Mouse (Mus musculus) fat pad, adult 2 months (tissue): ENCODE results near the gene Gpr160.
A peak's percentile ranks its signal among the peaks of the same experiment; 100 is the strongest.
"Not testable (repeated sequence)": the region's sequence is repeated elsewhere in the genome, so short reads cannot be mapped to it uniquely, and the experiment has no call there.

ENCODE experiments used
- DNase-seq: peaks from one replicate; pipeline ENCODE4 v3.0.0-alpha.2; 2011; ENCODE audit warnings: low read depth, low spot score; ENCODE audit errors: extremely low read depth

Gene Gpr160

GRCm38 (mm10) chr3:30855604-30856458 is at the start of gene Gpr160:
Gene Gpr160, plus strand, starts transcription at chr3:30855950.
- DNase-seq = no peak

DNA sequence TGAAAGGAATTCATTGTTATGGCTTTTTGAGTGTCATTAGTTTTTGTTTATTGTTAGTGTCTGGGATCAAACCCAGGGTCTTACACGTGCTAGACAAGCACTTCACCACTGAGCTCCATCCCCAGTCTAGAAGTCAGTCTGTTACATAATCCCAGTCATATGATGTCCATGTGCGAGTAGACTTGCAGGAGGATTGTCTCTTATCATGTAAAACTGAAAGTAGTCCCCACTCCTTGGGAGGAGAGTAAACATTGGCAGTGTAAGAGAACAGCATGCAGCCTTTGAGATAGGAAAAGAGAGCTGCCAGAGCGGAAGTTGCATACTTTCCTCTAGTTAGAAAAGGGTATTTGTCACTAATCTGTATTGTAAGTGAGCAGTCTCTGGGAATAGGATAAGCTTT is 42.9 kb upstream of the Gpr160 start:
- no peak for DNase-seq

DNA sequence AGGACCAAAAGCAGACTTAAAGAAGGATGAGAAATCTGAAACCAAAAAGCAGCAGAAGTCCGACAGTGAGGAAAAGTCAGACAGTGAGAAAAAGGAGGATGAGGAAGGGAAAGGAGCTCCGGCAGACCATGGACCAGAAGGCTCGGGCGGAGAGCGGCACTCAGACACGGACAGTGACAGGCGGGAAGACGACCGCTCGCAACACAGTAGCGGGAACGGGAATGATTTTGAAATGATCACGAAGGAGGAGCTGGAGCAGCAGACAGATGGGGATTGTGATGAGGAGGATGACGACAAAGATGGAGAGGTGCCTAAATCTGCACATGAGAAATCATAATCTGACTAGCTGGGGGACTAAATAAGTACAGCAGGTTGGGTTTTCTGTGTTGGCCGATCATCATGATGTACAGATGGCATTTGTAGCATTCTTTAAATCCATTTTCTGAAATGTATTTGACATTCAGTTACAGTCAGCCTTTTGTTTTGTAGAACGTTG is 37.1 kb upstream of the Gpr160 start:
- DNase-seq = no peak

DNA sequence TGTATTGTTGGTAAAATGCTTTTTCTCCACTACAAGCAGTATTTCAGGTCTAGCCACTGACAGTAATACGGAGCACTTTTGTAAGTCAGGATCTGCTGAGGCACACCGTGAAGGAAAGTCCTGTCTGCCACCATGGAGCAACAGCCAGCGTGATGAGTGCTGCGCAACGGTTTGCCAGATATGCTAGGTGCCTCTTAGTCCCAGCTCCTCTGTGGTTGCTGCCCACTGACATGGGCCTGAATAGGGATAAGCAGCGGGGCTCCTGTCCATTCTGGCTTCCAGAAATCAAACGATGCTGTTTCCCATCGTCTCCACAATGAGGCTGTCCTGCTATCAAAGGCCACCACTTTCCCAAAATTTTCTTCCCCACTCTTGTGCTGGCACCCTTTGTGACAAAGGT is 33.6 kb upstream of the Gpr160 start:
- no peak for DNase-seq

DNA sequence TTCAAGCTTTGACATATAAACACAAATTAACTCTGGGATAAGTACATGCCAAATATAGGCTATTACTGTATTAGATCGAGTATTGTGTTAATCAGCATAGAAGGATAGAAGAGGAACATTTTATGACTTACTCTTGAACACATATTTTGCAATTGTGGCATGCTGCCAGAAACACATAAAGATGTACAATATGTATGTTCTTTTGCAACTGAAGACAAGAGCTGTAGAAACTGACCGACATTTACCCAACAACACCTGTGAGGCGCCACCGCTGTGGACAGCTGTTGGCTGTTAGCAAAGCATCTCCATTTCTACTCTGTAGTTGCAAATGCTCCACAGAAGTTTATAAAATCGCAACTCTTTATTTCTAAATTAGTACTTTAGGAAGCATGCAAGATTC is 29.7 kb upstream of the Gpr160 start:
- no peak for DNase-seq

DNA sequence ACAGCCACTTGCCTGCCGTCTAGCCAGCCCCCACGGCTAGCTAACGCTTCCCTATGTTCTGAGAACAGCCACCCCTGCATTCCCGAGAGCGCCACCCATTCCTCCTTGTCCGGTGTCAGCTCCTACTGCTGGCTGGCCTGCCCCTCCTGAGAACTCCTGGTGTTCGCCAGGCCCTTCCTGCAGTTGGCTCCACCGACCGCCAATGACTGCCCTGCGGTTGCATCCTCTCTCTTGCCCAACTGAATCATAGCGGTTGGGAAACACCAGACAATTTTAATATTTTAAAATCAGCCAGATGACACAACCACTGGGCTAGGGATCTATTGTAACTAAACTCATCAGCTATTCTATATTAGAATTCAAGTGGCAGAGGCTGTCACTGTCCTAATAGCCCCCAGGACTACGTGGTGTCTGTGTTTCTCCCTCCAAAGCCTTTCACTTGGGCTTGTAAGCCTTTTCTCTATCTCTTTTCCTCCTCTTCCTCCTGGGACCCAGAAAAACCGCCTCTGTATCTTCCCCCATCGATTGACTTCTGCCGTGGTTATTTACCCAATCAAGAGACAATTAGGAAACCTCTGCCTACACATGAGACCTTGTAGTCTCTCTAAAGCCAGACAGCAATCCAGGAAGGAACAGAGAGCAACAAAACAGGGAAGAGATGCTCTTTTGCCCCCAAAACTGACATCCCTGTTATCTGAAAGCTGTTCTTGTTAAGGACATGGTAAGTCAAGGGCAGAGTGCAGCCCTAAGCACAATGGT is 23.7 kb upstream of the Gpr160 start:
- DNase-seq = no peak

DNA sequence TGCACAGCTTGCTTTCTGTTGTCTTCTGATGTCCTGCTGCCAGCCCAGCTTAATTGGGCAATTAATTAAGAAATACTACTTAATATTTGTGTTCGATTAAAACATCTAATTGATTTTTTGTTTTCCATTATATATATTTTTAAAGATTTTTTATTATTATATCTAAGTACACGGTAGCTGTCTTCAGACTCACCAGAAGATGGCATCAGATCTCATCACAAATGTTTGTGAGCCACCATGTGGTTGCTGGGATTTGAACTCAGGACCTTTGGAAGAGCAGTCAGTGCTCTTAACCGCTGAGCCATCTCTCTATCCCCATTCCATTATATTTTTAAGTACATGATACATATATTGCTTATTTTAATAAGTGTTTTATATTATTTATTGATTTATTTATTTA is 22.5 kb upstream of the Gpr160 start:
- no peak for DNase-seq

- DNase-seq = no peak
These were observed 10.0 kb upstream of the Gpr160 start for GRCm38 (mm10) chr3:30845755-30846154.

DNA sequence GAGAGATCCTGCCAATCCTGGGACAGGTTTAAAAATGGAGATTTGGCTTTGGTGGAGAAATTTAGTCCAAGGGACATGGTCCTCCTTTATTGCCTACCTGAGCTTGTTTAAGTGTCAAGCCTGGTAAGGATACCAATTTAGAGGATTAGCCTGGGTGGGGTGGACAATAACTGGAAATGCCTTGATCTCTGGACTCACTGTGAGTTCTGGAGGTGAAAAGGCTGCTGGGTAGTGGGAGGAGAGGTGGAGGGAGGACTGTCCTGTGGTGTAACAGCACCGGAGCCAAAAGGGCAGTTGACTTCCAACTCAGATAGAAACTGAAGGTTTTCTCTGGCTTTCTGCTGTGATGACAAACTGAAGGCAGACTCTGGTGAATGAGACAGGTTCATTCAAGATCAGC is 8.3 kb upstream of the Gpr160 start:
- no peak for DNase-seq

DNA sequence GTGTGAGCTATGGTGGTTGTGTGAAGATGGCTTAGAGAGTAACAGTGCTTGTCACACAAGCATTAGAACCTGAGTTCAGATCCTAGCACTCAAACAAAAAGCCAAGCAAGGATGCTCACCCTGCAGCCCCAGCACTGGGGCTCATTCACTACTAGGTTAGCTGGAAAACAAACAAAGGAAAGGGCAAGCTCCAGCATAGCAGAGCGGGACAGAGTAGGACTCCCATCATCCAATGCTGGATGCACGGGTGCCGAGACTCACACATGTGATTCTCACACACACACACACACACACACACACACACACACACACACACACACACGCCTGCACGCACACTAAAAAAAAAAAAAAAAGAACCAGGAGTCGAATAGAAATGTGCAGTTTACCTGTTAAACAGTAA is 4.3 kb upstream of the Gpr160 start:
- DNase-seq = no peak

DNA sequence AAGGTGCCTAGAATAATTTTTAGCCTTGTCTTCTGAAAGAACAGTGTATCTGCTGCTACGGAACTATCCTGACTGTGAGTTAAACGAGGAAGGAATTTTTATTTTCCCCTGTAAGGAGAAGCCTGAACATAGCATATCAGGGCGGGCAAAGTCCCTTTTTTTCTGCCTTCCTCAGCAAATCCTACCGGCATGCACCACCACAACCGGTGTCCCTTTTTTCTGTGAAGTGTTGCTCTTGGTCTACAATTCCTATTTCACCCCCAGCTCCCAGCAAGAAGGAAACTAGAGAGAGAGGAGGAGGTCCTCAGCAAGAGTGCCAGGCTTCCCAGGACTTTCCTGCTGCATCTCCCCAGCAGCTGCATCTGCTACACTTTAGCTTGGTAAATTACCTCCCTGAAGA is 2.2 kb upstream of the Gpr160 start:
- DNase-seq = no peak

GRCm38 (mm10) chr3:30859599-30859998 is 3.8 kb downstream of the Gpr160 start:
- not testable (repeated sequence) for DNase-seq

GRCm38 (mm10) chr3:30860705-30861104 is 5.0 kb downstream of the Gpr160 start:
- DNase-seq = peak; percentile 40

- DNase-seq = no peak
These were observed 8.1 kb downstream of the Gpr160 start for GRCm38 (mm10) chr3:30863712-30864435.

DNA sequence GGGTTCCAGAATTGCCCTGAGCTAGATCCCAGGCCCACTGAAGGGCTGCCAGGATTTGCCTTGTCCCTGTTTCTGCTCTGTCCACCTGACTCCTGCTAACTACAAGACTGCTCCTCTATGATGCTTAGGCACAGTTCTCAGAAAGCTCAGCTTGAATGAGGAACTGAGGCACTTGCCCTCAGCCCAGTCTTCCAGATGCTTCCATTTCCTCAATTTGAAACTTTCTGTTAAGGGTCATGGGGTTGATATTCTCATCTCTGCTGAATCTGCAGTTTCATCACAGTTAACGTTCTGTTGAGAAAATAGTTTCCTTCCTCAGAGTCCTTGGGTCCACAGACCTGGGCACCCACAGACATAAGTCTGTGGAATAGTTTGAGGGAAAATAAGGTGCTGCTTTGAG is 8.9 kb downstream of the Gpr160 start:
- no peak for DNase-seq

GRCm38 (mm10) chr3:30868176-30868575 is 12.4 kb downstream of the Gpr160 start:
- DNase-seq = no peak

DNA sequence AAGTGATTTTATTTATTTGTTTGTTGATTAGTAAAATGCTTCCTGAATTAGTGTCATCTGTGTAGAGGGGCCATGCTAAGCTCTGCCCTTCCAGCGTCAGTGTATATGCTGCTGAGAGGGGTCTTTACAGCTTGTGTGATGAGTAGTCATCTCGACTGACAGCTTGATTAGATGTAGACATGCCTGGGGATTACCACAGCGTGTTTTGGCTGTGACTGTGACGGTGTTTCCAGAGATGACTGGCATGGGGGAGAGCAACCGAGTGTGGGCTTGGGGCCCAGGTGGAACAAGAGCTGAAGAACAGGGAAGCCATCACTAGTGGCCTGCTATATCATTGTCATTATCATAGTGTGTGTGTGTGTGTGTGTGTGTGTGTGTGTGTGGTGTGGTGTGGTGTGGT is 12.9 kb downstream of the Gpr160 start:
- no peak for DNase-seq

DNA sequence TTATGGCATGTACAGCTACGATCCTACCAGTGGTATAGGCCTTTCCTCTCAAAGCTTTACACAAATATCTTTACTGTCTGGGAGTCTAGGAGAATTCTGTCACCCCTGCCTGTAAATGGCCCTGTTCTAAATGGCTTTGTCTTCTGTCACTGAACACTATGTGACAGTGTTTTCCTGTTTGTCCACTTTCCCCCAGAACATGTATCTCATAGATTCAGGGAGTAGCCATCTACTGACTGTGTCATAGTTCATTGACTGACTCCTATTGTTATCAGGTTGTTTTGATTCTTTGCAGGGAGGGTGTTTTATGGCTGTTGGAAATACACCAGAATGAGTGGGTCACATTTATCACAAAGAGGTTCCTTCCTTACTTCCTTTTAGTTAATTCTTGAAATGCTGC is 14.2 kb downstream of the Gpr160 start:
- DNase-seq = no peak

DNA sequence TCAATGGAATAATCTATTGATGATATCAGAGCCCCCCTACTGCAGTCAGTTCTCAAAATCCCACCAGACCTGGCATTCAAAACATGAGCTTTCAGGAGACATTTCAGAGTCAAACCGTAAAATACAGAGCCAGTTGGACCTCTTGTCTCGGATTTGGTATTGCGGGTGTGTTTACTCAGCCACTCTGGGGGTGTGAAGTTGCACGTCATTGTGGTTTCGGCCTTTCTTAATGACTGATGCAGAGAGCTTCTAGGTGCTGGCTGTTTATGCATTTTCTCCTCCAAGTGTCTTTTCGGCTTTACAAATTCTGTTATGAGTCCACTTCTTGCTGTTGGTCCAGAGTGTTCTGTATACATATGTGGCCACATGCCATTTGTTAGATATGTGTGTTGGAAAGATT is 21.0 kb downstream of the Gpr160 start:
- no peak for DNase-seq

GRCm38 (mm10) chr3:30887449-30887848 is 31.7 kb downstream of the Gpr160 start:
- no peak for DNase-seq

DNA sequence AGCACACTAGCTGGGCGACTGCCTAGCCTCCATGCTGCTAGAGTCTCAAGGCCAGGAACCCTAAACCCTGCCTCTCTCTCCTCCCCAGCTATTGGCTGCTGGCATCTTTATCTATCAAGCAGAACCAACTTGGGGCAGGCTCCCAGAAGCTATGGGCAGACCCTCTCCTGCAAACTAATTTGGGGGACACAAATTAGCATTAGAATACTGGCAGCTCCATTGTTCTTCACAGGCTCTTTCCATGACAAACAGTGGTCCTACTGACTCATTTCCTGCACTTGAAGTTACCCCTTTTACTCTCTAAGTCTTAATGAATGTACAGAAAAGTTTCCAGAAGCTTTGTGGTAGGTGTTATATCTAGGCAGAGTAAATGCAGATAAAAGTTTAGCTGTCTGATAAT is 33.3 kb downstream of the Gpr160 start:
- no peak for DNase-seq

GRCm38 (mm10) chr3:30896721-30897120 is 41.0 kb downstream of the Gpr160 start:
- no peak for DNase-seq
